Mouse (Mus musculus) embryonic facial prominence, embryonic 13.5 days (tissue): ENCODE results near the gene St14. TPM values are rescaled to one million over a fixed set of nuclear protein-coding genes. Genes with fewer than 3 reads are reported as not detected.

Source experiments
- ATAC-seq: fragments of 200-750 bp; cut with Nextera tagmentation; 2 replicates; pipeline ENCODE4 v1.8.0; 2017; ENCODE audit warnings: low read depth; ENCODE audit not compliant: insufficient number of reproducible peaks, insufficient read depth, low FRiP score, low TSS enrichment
- H3K27ac ChIP-seq: fragments of 300-500 bp; sonication (generic); 2 replicates; pipeline ENCODE4 v1.5.1; 2015; ENCODE audit warnings: moderate library complexity, mild to moderate bottlenecking, inconsistent platforms
- H3K27me3 ChIP-seq: fragments of 300-500 bp; sonication (generic); 2 replicates; pipeline ENCODE4 v1.6.1; 2015; ENCODE audit warnings: mild to moderate bottlenecking, inconsistent platforms
- H3K36me3 ChIP-seq: fragments of 300-500 bp; sonication (generic); 2 replicates; pipeline ENCODE4 v1.6.1; 2015; ENCODE audit warnings: mild to moderate bottlenecking, inconsistent platforms
- H3K4me1 ChIP-seq: fragments of 300-500 bp; sonication (generic); 2 replicates; pipeline ENCODE4 v1.6.1; 2015; ENCODE audit warnings: inconsistent platforms
- H3K4me2 ChIP-seq: fragments of 300-500 bp; sonication (generic); 2 replicates; pipeline ENCODE4 v1.6.1; 2015; ENCODE audit warnings: moderate library complexity, mild to moderate bottlenecking, inconsistent platforms
- H3K4me3 ChIP-seq: fragments of 300-500 bp; sonication (generic); 2 replicates; pipeline ENCODE4 v1.5.1; 2015; ENCODE audit warnings: mild to moderate bottlenecking, inconsistent platforms
- H3K9ac ChIP-seq: fragments of 300-500 bp; sonication (generic); 2 replicates; pipeline ENCODE4 v1.6.1; 2015; ENCODE audit warnings: mild to moderate bottlenecking, inconsistent platforms
- H3K9me3 ChIP-seq: fragments of 300-500 bp; sonication (generic); 2 replicates; pipeline ENCODE4 v1.6.1; 2016; ENCODE audit warnings: inconsistent platforms
- WGBS: fragments of 180-500 bp; shearing (Covaris S2); methylation state at CpG from one replicate; pipeline ENCODE4 v1.1.7; 2015; ENCODE audit warnings: mixed read lengths; 5-methylcytosine and 5-hydroxymethylcytosine counted together
- polyA plus RNA-seq: library from polyadenylated mRNA; unstranded; fragments of >200 nt; fragmentation: Nextera tagmentation; extraction: Ambion mirVana; gene quantifications from 2 replicates; pipeline ENCODE4 v1.2.1, GENCODE M21; 2015

The St14 gene
- polyA plus RNA-seq, 1 experiment from 2014 or later = 17.3 TPM

GRCm38 (mm10) chr9:31092111-31092832 is 39.4 kb downstream of the St14 start:
- Histone ChIP-seq H3K36me3 (no peaks in the 10 kb centered on the region), H3K4me3 (no peak overlapping the region), H3K4me1 (no peaks in the 10 kb centered on the region), H3K9me3 (no peaks in the 10 kb centered on the region), H3K9ac (no peak overlapping the region), H3K4me2 (no peak overlapping the region), H3K27ac (no peak overlapping the region), H3K27me3 (no peaks in the 10 kb centered on the region)
- WGBS = 90% methylated on average over 18 of the region's 18 CpGs
- no peak for ATAC-seq

GRCm38 (mm10) chr9:31091162-31091581 is 40.5 kb downstream of the St14 start:
- H3K4me1 ChIP-seq = 0 out of 2 replicates have a peak, but pooled peaks cover under 1% of the 10 kb centered on the region
- WGBS = 93% methylated on average over 10 of the region's 10 CpGs
- H3K4me3 ChIP-seq = no peak overlapping the region
- no peak overlapping the region for H3K4me2 ChIP-seq
- no peaks in the 10 kb centered on the region for H3K9me3 ChIP-seq
- no peaks in the 10 kb centered on the region for H3K27me3 ChIP-seq
- H3K27ac ChIP-seq = no peak overlapping the region
- no peak overlapping the region for H3K9ac ChIP-seq
- no peak for ATAC-seq
- no peaks in the 10 kb centered on the region for H3K36me3 ChIP-seq

GRCm38 (mm10) chr9:31090081-31091023 is 41.3 kb downstream of the St14 start:
- Histone ChIP-seq H3K27ac (no peak overlapping the region), H3K9ac (no peak overlapping the region), H3K9me3 (no peaks in the 10 kb centered on the region), H3K4me3 (no peak overlapping the region), H3K36me3 (no peaks in the 10 kb centered on the region), H3K4me1 (0 out of 2 replicates have a peak, but pooled peaks cover 2% of the 10 kb centered on the region), H3K27me3 (no peaks in the 10 kb centered on the region), H3K4me2 (no peak overlapping the region)
- no peak for ATAC-seq
- WGBS = 77% methylated on average over 29 of the region's 29 CpGs

- H3K27me3 ChIP-seq = no peaks in the 10 kb centered on the region
- no peak overlapping the region for H3K4me3 ChIP-seq
- 0 out of 2 replicates have a peak, but pooled peaks cover 2% of the 10 kb centered on the region for H3K4me1 ChIP-seq
- H3K36me3 ChIP-seq = no peaks in the 10 kb centered on the region
- no peaks in the 10 kb centered on the region for H3K9me3 ChIP-seq
- H3K4me2 ChIP-seq = no peak overlapping the region
- 85% methylated on average over 9 of the region's 9 CpGs for WGBS
- no peak overlapping the region for H3K27ac ChIP-seq
- no peak overlapping the region for H3K9ac ChIP-seq
- ATAC-seq = no peak
Observed at GRCm38 (mm10) chr9:31089541-31089940, 42.1 kb downstream of the St14 start.

- 84% methylated on average over 4 of the region's 4 CpGs for whole genome bisulfite sequencing
- no peak overlapping the region for H3K4me2 ChIP-seq
- H3K4me1 ChIP-seq = peaks cover 7% of the 10 kb centered on the region; the same call in 1 of the 2 replicates
- no peak overlapping the region for H3K27ac ChIP-seq
- no peak overlapping the region for H3K4me3 ChIP-seq
- no peaks in the 10 kb centered on the region for H3K9me3 ChIP-seq
- H3K36me3 ChIP-seq = no peaks in the 10 kb centered on the region
- ATAC-seq = no peak
- no peak overlapping the region for H3K9ac ChIP-seq
- no peaks in the 10 kb centered on the region for H3K27me3 ChIP-seq
Observed at GRCm38 (mm10) chr9:31088883-31089282, 42.8 kb downstream of the St14 start.

- peaks cover 7% of the 10 kb centered on the region; the same call in 1 of the 2 replicates for H3K4me1 ChIP-seq
- WGBS = 53% methylated on average over 3 of the region's 3 CpGs
- peaks cover 1% of the 10 kb centered on the region; the same call in 1 of the 2 replicates for H3K27me3 ChIP-seq
- ATAC-seq = no peak
- H3K4me3 ChIP-seq = no peak overlapping the region
- H3K9ac ChIP-seq = no peak overlapping the region
- H3K4me2 ChIP-seq = no peak overlapping the region
- H3K27ac ChIP-seq = no peak overlapping the region
- no peaks in the 10 kb centered on the region for H3K9me3 ChIP-seq
- no peaks in the 10 kb centered on the region for H3K36me3 ChIP-seq
Observed at GRCm38 (mm10) chr9:31088116-31088515, 43.5 kb downstream of the St14 start.

- no peak overlapping the region for H3K4me2 ChIP-seq
- no peak overlapping the region for H3K27ac ChIP-seq
- ATAC-seq = no peak
- H3K27me3 ChIP-seq = peaks cover 6% of the 10 kb centered on the region; the same call in 1 of the 2 replicates
- H3K36me3 ChIP-seq = no peaks in the 10 kb centered on the region
- no peaks in the 10 kb centered on the region for H3K9me3 ChIP-seq
- WGBS = 85% methylated on average over 4 of the region's 4 CpGs
- no peak overlapping the region for H3K4me3 ChIP-seq
- H3K9ac ChIP-seq = no peak overlapping the region
- peaks cover 7% of the 10 kb centered on the region; the same call in 1 of the 2 replicates for H3K4me1 ChIP-seq
Observed at GRCm38 (mm10) chr9:31087466-31087865, 44.2 kb downstream of the St14 start.

- peaks cover 6% of the 10 kb centered on the region; the same call in 1 of the 2 replicates for H3K27me3 ChIP-seq
- no peak overlapping the region for H3K9ac ChIP-seq
- H3K4me2 ChIP-seq = no peak overlapping the region
- H3K27ac ChIP-seq = no peak overlapping the region
- no peak overlapping the region for H3K4me3 ChIP-seq
- no peak for ATAC-seq
- no peaks in the 10 kb centered on the region for H3K36me3 ChIP-seq
- H3K4me1 ChIP-seq = peaks cover 11% of the 10 kb centered on the region; the same call in 1 of the 2 replicates
- 83% methylated on average over 7 of the region's 7 CpGs for WGBS
- H3K9me3 ChIP-seq = no peaks in the 10 kb centered on the region
Observed at GRCm38 (mm10) chr9:31086754-31087145, 44.9 kb downstream of the St14 start.

- H3K9ac ChIP-seq = no peak overlapping the region
- H3K27me3 ChIP-seq = peaks cover 6% of the 10 kb centered on the region; the same call in 1 of the 2 replicates
- no peaks in the 10 kb centered on the region for H3K36me3 ChIP-seq
- no peaks in the 10 kb centered on the region for H3K9me3 ChIP-seq
- H3K4me3 ChIP-seq = no peak overlapping the region
- H3K4me1 ChIP-seq = peaks cover 11% of the 10 kb centered on the region; the same call in 1 of the 2 replicates
- H3K27ac ChIP-seq = no peak overlapping the region
- ATAC-seq = no peak
- no peak overlapping the region for H3K4me2 ChIP-seq
- WGBS = 15% methylated on average over 10 of the region's 10 CpGs
Observed at GRCm38 (mm10) chr9:31086085-31086753, 45.4 kb downstream of the St14 start.

GRCm38 (mm10) chr9:31085556-31085955 is 46.1 kb downstream of the St14 start:
- H3K9me3 ChIP-seq = no peaks in the 10 kb centered on the region
- H3K36me3 ChIP-seq = no peaks in the 10 kb centered on the region
- no peak overlapping the region for H3K9ac ChIP-seq
- H3K27ac ChIP-seq = no peak overlapping the region
- H3K27me3 ChIP-seq = peaks cover 6% of the 10 kb centered on the region; the same call in 1 of the 2 replicates
- H3K4me1 ChIP-seq = peaks cover 11% of the 10 kb centered on the region; the same call in 1 of the 2 replicates
- no peak overlapping the region for H3K4me2 ChIP-seq
- 70% methylated on average over 5 of the region's 5 CpGs for WGBS
- H3K4me3 ChIP-seq = no peak overlapping the region
- ATAC-seq = no peak

- 60% methylated on average over 6 of the region's 6 CpGs for WGBS
- no peak overlapping the region for H3K27ac ChIP-seq
Observed at GRCm38 (mm10) chr9:31082771-31083170, 48.9 kb downstream of the St14 start.

More at GRCm38 (mm10) chr9:31082771-31083170, 48.9 kb downstream of the St14 start:
- H3K36me3 ChIP-seq = no peaks in the 10 kb centered on the region
- no peak overlapping the region for H3K9ac ChIP-seq
- ATAC-seq = no peak
- H3K9me3 ChIP-seq = no peaks in the 10 kb centered on the region
- peaks cover 6% of the 10 kb centered on the region; the same call in 1 of the 2 replicates for H3K27me3 ChIP-seq
- no peak overlapping the region for H3K4me3 ChIP-seq
- H3K4me1 ChIP-seq = peaks cover 11% of the 10 kb centered on the region; the same call in 1 of the 2 replicates
- no peak overlapping the region for H3K4me2 ChIP-seq
